Mouse (Mus musculus) erythroid progenitor cell, adult 5-6 weeks (primary cell): Measurements from ENCODE around the gene Treml1. TPM values are rescaled to one million over a fixed set of nuclear protein-coding genes. Genes with fewer than 3 reads are reported as not detected.
"Not testable (repeated sequence)": the region's sequence is repeated elsewhere in the genome, so short reads cannot be mapped to it uniquely, and the experiment has no call there.

Experiments
- ATAC-seq: replicated peaks from 2 replicates; pipeline ENCODE4 v1.8.0; 2016; ENCODE audit warnings: moderate number of reproducible peaks, mild to moderate bottlenecking, moderate TSS enrichment, inconsistent platforms; ENCODE audit not compliant: poor library complexity, low FRiP score, severe bottlenecking
- total RNA-seq, 2 experiments: library from RNA; stranded (forward) in 1 of 2; stranded (reverse) in 1 of 2; fragments of 150-400 nt in 1 of 2; fragments of 186-747, 209-891 nt in 1 of 2; gene quantifications; 2 replicates each; pipeline versions ENCODE4 v1.2.3 to v1.2.4; 2015 to 2017; ENCODE audit warnings: low replicate concordance in 2 of 2

Gene Treml1
- total RNA-seq (2015; ENCODE audit: low replicate concordance) (not detected in 2 replicates), total RNA-seq (2017; ENCODE audit: low replicate concordance) (not detected in 2 replicates)

DNA sequence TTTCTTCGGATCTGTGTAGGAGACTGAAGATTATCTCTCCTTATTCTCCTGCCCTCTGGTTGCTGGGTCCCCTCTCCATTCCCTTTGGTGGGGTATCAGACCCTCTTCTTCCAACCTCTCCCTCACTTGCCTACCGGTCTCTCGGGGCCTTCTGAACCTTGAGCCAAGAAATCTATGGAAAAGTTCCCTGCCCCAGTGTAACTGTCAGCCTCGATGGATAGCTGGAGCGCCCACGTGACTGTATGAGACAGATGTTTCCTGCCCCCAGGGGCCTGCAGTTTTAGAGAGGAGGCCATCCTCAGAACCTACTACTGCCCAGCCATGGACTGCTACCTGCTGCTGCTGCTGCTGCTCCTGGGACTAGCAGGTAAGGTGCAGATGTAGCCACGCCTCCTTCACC, at the start of gene Treml1:
Gene Treml1 (plus strand): TSS at position 301 of the 400 bp plus-strand sequence.
- no peak for ATAC-seq

DNA sequence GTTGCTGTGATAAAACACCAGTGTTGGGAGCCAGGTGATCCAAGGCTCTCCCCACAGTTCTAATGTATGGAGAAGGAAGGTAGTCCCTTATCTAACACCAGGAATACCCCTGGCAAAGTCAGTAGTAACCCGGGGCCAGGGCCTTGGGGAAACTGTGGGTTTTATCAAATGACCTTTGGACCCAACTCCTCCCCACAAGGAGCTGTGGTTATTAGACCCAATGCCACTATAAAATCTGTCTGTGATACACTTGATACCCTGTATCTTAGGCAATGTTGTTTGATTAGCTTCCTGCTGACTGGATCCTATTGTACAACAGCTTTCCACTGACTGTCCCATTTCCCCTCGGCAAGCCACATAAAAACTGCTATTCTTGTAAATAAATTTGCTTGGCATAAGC, 47.6 kb upstream of the Treml1 start:
- ATAC-seq = no peak

DNA sequence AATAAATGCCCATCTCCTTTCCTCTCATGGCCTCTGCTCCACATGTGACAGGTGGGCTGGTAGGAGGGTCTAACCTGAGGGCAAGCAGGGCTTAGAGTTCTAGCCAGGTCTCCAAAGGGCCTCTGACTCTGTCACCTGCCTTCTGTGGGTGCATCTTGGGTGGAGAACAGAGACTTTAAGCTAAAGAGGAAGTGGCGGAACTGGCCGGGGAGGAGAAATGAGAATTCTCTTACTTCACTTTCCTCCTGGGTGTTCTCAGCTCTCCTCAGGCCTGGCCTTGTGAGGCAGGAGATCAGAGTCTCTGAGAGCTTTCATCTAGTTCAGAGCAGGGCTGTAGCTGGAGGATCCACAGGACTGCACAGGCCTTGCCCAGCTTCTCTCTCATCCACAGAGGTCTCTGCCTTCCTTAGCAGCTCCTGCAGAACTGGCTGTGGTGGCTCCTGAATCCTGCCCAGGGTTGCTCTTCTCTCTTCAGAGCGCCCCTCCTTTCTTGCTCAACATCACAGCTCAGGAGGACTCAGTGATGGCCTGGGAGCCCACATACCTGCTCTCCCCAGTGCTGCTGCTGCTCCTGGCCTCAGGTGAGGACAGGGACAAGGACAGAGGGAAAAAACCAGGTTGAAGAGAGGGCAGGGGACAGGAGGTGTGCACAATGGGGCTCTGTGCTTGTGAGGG, 43.7 kb upstream of the Treml1 start, which contains the start of gene B430306N03Rik:
Gene B430306N03Rik (plus strand): TSS at position 237 of the 675 bp plus-strand sequence.
- ATAC-seq = not testable (repeated sequence)

DNA sequence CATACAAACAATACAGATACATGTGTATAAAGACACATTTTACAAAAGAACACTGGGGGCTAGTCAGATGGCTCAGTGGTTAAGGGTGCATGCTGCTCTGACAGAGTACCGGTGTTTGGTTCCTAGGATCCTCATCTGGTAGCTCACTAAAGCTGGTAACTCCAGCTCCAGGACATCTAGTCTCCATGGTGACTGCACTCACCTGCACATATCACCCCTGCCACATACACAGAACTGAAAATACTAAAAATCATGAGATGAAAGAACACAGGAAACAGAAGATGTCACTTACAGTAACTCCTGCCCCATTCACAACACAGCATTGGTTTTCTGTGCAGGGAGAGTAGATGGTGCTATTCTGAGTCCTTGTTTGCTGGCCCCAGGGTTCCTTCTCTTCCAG, 41.0 kb upstream of the Treml1 start:
- no peak for ATAC-seq

DNA sequence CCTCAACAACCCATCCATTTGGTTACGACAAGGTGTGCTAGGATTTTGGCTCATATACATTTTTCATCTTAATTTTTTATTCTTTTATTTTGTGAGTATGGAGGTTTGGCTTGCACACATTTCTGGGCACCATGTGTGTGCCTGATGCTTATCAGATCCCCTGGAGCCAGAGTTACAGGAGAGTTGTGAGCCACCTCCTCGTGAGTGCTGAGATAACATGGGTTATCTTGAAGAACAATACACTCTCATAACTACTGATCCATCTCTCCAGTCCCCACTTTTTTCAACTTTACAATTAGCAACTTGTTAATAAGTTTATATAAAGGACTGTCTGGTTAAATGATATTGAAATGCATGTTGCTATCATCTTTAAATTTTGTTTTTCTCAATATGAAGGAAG, 38.4 kb upstream of the Treml1 start:
- ATAC-seq = no peak

DNA sequence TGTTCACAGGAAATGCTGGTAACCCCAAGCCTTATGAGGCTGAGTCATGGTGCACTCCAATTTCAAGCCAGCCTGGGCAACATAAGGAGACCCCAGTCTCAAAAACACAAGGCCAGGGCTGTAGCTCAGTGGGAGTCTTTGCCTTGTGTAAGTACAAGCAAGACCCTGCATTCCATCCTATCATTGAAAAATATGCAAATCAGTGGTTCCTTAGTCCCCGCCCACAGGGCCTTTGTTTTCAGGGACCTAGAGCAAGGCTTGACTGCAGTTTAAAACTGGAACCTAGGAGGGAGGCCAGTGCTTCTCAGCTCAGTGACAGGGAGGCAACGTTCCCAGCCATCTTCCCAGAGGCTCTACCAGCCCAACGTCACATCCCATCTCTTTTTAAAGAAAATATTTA, 36.5 kb upstream of the Treml1 start:
- no peak for ATAC-seq

DNA sequence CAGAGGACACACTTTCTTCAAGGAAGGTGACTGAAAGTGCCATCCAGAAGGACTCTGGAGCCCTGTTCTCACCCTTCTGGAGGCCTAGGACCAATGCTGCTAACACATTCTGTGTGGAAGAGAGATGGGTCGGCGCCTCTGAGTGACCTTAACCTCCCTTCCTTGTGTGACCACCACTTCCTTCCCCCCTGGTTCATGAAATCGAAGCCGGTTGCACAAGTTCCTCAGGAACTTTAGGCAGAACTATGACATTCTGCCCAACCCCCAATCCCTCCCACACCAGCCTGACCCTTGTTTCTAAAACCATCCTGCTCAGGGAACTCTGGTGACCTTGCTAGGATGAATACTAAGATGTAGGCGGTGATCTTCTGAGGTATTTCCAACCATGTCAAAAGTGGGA, 35.5 kb upstream of the Treml1 start:
- no peak for ATAC-seq

DNA sequence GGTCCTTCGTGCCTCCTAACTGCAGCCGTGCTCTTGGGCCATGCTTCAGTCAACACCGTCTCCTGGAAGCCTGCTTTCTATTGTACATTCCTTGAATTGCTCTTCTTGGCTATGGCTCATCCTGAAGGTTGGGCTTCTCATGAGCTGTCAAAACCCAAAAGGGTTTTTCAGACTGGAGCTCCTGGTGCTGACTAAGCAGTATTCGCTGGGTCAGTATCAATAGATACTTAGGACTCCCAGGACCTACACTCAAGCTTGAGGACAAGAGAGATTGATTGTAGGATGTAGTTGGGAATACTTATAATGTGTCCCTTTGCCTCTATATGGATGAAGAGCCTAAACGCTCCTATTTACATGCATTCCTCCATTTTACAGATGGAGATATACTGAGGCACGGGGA, 34.6 kb upstream of the Treml1 start:
- ATAC-seq = no peak

DNA sequence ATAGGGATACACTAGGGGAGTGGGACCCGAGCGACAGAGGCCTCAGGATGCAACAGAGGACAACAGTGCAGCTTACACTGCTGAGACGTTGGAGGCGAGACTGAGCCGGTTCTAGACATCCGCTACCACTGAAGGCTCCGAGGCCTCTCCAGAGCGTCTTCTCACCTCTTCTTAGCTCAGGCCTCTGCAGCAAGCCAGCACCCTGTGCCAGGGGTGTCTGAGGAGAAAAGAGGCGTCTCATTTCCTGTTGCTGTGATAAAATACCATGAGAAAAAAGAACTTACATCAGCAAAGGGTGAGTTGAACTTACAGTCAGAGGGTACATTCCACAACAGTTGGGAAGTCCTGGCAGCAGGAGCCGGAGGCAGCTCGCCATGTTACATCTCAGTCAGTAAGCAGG, 34.1 kb upstream of the Treml1 start:
- ATAC-seq = no peak

DNA sequence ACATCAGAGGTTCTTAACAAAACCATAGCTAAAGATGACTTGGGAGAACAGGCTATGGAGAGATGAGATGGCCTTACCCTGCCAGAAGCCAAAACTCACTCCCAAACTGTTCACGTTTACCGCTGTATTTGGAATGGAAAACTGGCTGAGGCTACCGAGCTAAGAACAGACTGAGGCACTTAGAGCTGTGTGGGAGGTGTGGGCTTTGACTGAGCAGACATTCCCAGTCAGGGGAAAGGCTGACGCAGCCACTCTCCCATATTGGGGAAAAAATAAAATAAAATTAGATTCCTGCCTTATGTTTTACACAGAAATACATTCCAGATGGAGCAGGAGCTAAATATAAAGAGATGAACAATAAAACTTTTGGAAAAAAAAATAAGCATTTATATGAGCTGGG, 33.1 kb upstream of the Treml1 start:
- ATAC-seq = no peak

DNA sequence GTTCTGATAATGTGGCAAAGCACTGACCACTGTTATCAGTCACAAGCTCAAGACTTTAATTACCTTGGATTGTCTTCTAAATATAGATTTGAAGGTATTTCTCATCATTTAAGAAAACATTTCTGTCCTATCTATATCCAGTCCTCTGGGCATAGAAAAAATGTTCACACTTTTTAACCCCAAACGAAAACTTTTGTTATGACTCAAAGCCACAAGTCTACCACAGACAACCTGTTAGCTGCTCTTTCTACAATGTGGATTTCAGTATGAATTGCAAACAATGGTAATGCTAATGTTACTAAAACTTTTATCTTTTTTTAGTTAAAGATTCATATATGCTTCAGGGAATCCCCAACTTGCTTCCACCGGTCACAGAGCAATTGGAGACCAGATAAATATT, 27.2 kb upstream of the Treml1 start:
- ATAC-seq = no peak

DNA sequence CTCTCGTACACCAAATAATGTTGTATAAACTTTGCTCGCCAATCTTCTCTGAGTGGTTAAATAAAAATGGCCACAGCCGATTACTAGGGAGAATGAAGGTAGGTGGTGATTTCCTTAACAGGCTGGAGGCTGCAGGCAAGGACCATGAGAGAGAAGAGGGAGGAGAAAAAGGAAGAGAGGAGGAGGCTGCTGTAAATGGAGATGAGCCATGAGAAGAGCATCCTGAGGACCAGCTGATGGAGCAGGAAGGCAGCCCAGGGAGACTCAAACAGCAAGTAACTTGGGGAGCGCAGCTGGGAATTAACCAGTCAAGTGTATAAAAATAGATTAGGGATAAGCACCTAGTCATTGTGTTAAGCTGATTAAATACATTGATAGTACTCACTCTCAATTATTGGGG, 25.5 kb upstream of the Treml1 start:
- ATAC-seq = no peak

DNA sequence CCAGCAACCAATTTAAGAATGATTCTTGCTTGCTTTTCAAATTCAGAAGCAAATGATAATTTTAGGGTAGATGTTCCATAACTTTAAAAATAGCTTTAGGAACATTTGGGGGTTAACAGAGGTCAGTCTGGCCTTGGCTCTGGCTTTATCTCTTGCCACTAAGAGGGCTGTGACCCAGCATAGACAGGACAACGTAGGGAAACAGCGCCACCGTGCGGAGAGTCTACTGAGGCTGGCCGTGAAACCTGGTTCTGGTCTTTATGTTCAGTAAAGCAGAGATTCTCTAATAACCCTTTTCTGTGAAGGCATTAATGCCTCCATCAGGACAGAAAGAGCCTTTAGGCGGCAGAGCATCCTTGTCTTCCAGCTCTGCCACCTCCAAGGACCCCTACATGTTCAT, 22.9 kb upstream of the Treml1 start:
- peak; percentile 82 for ATAC-seq

DNA sequence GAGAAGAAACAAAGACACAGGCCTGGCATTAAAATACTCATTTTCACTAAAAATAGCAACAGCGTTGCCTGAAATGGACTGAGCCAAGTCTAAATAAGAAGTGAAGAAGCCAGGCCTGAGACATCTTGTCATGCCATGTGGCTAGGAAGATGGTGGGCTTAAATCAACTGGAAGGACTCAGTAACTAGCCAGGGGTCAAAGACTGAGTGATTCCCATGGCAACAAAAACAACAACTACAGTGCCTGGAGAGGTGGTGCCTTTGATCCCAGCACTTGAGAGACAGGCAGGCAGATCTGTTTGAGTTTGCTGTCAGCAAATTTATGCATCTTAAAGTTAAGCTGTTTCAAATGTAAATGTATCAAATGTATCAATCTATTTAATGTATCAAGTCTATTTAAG, 19.4 kb upstream of the Treml1 start:
- ATAC-seq = no peak

DNA sequence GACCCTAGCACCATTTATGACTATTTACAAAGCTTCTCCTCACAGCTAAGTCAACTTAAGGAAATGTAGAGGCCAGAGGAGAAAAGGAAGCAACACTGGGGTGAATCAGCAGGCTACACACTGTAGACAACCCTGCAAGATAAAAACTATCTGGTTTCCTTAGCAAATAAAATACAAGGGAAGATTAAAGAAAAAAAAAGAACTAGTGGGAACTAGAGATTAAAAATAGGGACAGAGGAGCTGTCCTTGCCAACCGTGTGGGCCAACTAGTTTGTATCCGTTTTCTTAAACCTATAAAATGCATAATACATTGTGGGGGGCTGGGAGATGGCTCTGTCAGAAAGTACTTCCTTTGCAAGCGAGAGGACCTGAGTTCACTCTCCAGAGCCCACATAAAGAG, 17.8 kb upstream of the Treml1 start:
- no peak for ATAC-seq

DNA sequence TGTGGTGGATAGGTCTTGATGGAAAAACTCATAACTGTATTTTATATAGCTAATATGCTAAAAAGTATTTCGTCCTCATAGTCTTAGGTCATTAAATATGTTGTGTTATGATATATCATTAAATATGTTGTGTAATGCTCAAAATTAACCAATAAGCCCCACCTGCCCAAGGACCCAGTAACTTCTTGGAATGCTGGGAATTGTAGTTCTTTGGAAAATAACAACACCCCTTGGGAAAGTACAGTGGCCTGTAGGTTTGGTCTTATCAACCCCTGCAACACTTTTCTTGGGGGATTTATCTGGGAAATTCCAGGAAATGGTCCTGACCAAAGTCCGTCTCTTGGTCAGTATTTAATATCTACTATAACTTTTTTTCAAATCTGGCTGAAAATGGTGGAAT, 16.7 kb upstream of the Treml1 start:
- no peak for ATAC-seq

DNA sequence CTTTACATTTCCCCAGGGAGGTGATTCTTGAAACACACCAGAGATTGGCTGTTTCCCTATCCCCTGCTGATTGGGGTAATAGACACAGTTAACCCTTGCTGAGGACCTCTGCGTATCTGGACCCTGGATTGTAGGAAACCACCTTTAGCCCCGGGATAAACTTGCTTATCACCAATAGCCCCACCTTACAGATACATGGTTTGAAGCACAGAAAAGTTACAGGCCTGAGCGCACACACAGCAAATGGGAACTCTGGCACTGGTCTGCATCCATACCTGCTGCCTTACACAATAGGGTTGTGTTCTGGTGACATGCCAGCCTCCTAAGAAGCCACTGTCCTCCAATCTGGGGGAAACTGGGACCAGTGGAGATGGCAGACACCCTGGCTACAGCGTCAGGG, 13.9 kb upstream of the Treml1 start:
- no peak for ATAC-seq

DNA sequence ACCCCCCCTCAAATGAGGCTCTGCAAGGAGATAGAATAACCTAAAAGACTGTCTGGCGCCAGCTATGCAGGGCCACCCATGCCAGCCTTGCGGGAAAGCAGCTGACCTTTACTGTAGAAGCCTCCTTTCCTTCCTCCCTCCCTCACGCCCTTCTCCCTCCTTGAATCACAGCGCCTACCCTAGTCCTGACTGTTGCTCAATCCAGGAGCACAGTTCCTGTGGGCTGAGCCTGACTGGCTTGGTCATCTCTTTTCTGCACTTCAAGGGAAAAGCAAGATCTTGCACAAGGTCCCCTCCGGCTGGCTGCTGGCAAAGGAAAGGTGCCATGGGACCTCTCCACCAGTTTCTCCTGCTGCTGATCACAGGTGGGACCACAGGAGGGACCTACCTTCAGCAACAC, 13.5 kb upstream of the Treml1 start, which contains the start of gene Trem2:
Gene Trem2 (plus strand): TSS at position 171 of the 400 bp plus-strand sequence.
- no peak for ATAC-seq

DNA sequence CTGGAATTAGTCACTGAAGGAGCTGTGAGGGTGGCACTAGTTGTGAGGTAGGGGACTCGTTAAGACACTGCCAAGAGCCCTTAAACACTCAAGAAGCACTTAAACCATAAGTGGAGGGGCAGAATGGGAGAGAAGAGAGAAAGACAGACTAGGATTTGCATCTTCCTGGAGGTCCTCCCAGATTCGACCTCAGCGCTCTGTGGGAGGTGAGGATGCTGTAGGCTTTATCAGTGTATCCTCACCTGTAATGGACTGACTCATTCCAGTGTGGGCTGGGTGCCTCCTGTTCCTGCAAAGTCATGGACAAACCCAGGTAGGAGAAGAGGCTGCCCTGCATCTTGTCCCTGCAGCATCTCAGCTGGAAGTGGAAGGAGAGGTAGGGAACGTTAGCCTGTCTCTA, 12.9 kb upstream of the Treml1 start:
- no peak for ATAC-seq

DNA sequence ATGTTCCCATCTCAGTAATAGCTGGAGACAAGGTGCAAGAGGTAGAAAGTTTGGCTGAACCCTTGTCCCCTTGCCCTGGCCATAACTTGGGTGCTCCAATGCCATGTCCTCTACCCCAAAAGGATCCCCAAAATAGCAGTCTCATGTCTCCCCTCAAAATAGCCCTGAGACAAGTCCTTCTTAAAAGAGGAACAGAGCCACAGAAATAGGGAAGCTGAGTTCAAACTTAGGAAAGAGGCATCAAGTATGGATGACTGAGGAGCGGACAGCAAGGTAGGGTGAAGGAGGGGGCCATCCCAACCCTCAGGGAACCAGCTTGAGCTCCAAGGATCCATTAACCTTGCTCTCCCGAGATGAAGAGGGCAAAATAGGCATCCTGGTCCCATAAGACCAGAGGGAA, 12.4 kb upstream of the Treml1 start:
- no peak for ATAC-seq

DNA sequence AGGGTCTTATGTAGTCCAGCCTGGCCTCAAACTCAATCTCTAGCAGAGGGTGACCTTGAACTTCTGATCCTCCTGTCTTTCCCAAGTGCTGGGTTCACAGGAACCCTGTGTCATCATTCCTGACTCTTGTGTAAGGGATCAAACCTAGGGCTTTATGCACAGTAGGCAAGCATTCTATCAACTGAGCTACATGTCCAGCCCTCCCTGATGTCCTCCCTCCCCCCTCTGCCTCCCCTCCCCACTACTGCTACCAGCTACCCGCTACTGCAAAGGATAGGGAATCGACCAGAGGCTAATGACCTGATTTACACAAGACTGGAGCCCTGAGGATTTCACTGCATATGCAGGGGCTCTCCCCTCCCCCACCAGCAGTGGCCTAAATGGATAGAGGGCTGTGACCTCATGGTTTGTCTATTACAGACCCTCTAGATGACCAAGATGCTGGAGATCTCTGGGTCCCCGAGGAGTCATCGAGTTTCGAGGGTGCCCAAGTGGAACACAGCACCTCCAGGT, 9.0 kb upstream of the Treml1 start:
- no peak for ATAC-seq

DNA sequence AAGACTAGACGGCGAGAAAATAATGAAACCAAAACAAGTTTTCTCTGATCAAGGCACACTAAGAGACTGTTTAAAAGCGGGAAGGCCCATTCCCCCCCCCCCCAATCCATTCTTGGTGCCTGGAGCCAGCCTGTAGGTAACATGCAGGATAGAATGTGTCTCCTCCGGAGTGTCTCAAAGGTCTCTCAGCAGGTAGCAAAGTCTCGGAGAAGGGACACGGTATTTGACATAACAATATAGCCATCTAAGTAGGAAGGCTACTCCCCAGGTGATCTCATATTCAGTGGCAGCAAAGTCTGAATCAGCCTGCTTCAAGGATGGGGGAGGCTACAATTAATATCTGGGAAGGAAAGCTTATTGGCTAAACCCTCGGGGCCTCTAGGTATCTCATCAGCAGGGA, 6.7 kb upstream of the Treml1 start:
- ATAC-seq = not testable (repeated sequence)
